Mouse (Mus musculus) cortical plate, adult 2 months (tissue): ENCODE measurements around the gene Pbld1.

ENCODE experiments used
- CTCF ChIP-seq: fragments of 200-500 bp; IDR thresholded peaks from 2 replicates; pipeline ENCODE4 v1.5.1; 2011; ENCODE audit warnings: mild to moderate bottlenecking, control low read depth, low read length; ENCODE audit not compliant: insufficient read depth; ENCODE audit errors: extremely low read depth
- POLR2A ChIP-seq: fragments of 200-500 bp; IDR thresholded peaks from 2 replicates; pipeline ENCODE4 v1.6.1; 2011; ENCODE audit warnings: mild to moderate bottlenecking, low read length, control low read depth; ENCODE audit not compliant: insufficient read depth; ENCODE audit errors: extremely low read depth

GRCm38 (mm10) chr10:63125343-63125742 lies 65.4 kb downstream of the Pbld1 start:
- TF ChIP-seq CTCF (peak; percentile 34; the same call in 1 of the 2 replicates), POLR2A (no peak)
